Mouse (Mus musculus) ES-E14 (cell line): ENCODE measurements around the gene 5730596B20Rik. TPM values are rescaled to one million over a fixed set of nuclear protein-coding genes. Genes with fewer than 3 reads are reported as not detected.
A peak's percentile ranks its signal among the peaks of the same experiment; 100 is the strongest.

Experiments
- DNase-seq: peaks from one replicate; pipeline ENCODE4 v3.0.0-alpha.2; 2013; ENCODE audit warnings: low read depth, low spot score
- H3K27ac ChIP-seq: 2 replicates; pipeline ENCODE4 v1.5.1; 2012; ENCODE audit warnings: low read depth, mild to moderate bottlenecking, low read length, moderate library complexity, mixed read lengths; ENCODE audit not compliant: poor library complexity, insufficient read depth, severe bottlenecking
- H3K36me3 ChIP-seq: 2 replicates; pipeline ENCODE4 v1.6.1; 2012; ENCODE audit warnings: mild to moderate bottlenecking, low read length, moderate library complexity, mixed read lengths; ENCODE audit not compliant: control insufficient read depth, poor library complexity, insufficient read depth, severe bottlenecking
- H3K4me1 ChIP-seq, 2 experiments: fragments of 150-350 bp in 1 of 2; sonication (generic) in 1 of 2; 2 replicates each; pipeline ENCODE4 v1.6.1; 2012; ENCODE audit warnings: low read length in 2 of 2, mild to moderate bottlenecking in 1 of 2, mixed read lengths in 1 of 2; ENCODE audit not compliant: control insufficient read depth in 2 of 2, insufficient read depth in 2 of 2, poor library complexity in 1 of 2
- H3K4me3 ChIP-seq, 2 experiments: fragments of 150-350 bp in 1 of 2; sonication (generic) in 1 of 2; 2 replicates each; pipeline ENCODE4 v1.5.1; 2012; ENCODE audit warnings: low read length in 2 of 2, low read depth in 1 of 2, mild to moderate bottlenecking in 1 of 2, mixed read lengths in 1 of 2; ENCODE audit not compliant: insufficient read depth in 1 of 2, poor library complexity in 1 of 2, severe bottlenecking in 1 of 2
- H3K9ac ChIP-seq: 2 replicates; pipeline ENCODE4 v1.6.1; 2012; ENCODE audit warnings: low read depth, mild to moderate bottlenecking, low read length, mixed read lengths; ENCODE audit not compliant: poor library complexity, insufficient read depth, severe bottlenecking
- H3K9me3 ChIP-seq: fragments of 150-350 bp; sonication (generic); 2 replicates; pipeline ENCODE4 v1.6.1; 2012; ENCODE audit warnings: low read depth, mild to moderate bottlenecking, low read length; ENCODE audit not compliant: control insufficient read depth, insufficient read depth
- CHD2 ChIP-seq: IDR thresholded peaks from 2 replicates; pipeline ENCODE4 v1.6.1; 2014; ENCODE audit warnings: mild to moderate bottlenecking, low read depth, low read length, inconsistent platforms
- HCFC1 ChIP-seq: IDR thresholded peaks from 2 replicates; pipeline ENCODE4 v1.6.1; 2012; ENCODE audit warnings: low read length, inconsistent platforms, borderline replicate concordance; ENCODE audit not compliant: insufficient read depth
- MAFK ChIP-seq: IDR thresholded peaks from 2 replicates; pipeline ENCODE4 v1.6.1; 2014; ENCODE audit warnings: mild to moderate bottlenecking, low read depth, low read length, inconsistent platforms; ENCODE audit not compliant: insufficient read depth
- ZC3H11A ChIP-seq: IDR thresholded peaks from 2 replicates; pipeline ENCODE4 v1.6.1; 2012; ENCODE audit warnings: low read depth, mild to moderate bottlenecking, inconsistent platforms, low read length, borderline replicate concordance
- ZNF384 ChIP-seq: IDR thresholded peaks from 2 replicates; pipeline ENCODE4 v1.6.1; 2012; ENCODE audit warnings: low read depth, low read length, inconsistent platforms
- in situ Hi-C, 2 experiments: fragments of 600-800 bp; cut with MboI; formaldehyde crosslinking; loops; one replicate each; pipeline ENCODE4 v1.15.1; 2025; ENCODE audit warnings: low sequenced_read_pairs in 2 of 2, inconsistent platforms in 1 of 2; ENCODE audit not compliant: unreplicated experiment in 2 of 2
- total RNA-seq: library from RNA; depleted of rRNA; stranded (reverse); fragments of 300-350 nt; gene quantifications from 2 replicates; pipeline ENCODE4 v1.2.3, GENCODE M21; 2012

5730596B20Rik gene
- total RNA-seq, 1 experiment: 0.18 TPM

- H3K9ac ChIP-seq: peak overlapping the region; percentile 36
- DNase-seq: no peak
- peaks cover 4 to 17% of the 10 kb centered on the region in 2 experiments; a peak in 1 of 4 replicates for H3K4me1 ChIP-seq
- no peaks in the 10 kb centered on the region for H3K9me3 ChIP-seq
- no peak overlapping the region for H3K27ac ChIP-seq
- TF ChIP-seq ZC3H11A (no peak), HCFC1 (no peak), CHD2 (no peak), MAFK (no peak), ZNF384 (no peak)
- in situ Hi-C loops: loop anchor here (10.0 kb wide), 3 partner anchors 61 to 989 kb away; partner anchors contain the start of genes Hoxa7 (in 2 of the 2) and Evx1 (in 1 of the 2)
- H3K4me3 ChIP-seq: peak overlapping the region; percentile 3 to 33; a peak in 3 of 4 replicates
- no peaks in the 10 kb centered on the region for H3K36me3 ChIP-seq
Observed at GRCm38 (mm10) chr6:52164051-52164625, 13.2 kb upstream of the 5730596B20Rik start.

DNA sequence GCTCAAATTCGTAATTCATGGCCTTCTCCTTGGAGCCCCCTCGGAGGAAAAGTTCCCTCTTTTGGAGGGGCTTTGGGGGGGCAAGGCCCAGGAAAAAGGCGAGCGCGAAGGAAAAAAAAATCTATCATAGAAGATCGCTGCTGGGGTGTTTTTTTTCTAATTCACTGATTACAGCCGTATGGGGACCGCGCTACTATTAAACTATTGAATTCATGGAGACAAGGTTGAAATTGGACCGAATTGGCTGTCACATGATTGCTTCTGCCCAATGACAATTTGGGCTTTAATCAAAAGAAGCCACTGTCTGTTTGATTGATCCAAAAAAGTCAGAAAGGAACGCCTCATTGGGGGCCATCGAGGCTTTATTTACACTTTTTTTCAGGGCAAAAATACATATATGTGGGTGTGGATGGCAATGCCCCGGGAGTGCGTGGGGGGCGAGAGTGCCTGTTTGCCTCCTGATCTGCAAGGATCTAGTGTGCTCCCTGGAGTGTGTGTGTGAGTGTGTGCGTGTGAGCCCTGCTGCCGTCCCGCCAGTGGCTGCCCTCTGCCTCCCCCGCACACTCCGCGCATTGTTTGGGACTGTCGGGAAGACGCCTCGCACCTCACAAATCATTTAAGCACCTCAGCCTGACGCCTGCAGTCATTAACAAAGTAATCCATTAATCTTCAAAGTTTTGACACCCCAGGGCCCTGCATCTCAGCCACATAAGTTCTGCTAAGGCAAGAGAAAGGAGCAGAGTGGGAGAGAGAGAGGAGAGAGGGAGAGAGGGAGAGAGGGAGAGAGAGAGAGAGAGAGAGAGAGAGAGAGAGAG is 12.5 kb upstream of the 5730596B20Rik start, which contains the start of gene Hoxa2:
Gene Hoxa2, minus strand, starts transcription at position 206 of the 815 bp plus-strand sequence.
- Histone ChIP-seq H3K36me3 (no peaks in the 10 kb centered on the region), H3K4me1 (peaks cover 0 to 13% of the 10 kb centered on the region in 2 experiments; a peak in 1 of 4 replicates), H3K9me3 (no peaks in the 10 kb centered on the region), H3K4me3 (peak within 1 kb of the TSS; percentile 3 to 33; a peak in 3 of 4 replicates), H3K9ac (peak within 1 kb of the TSS; percentile 36), H3K27ac (no peak within 1 kb of the TSS)
- DNase-seq: no peak
- in situ Hi-C loops: loop anchor here (10.0 kb wide), 3 partner anchors 60 to 990 kb away; partner anchors contain the start of genes Hoxa7 (in 2 of the 2) and Evx1 (in 1 of the 2)
- no peak for TF ChIP-seq CHD2
- TF ChIP-seq ZNF384: no peak
- TF ChIP-seq MAFK: no peak
- no peak for TF ChIP-seq ZC3H11A
- TF ChIP-seq HCFC1: no peak

GRCm38 (mm10) chr6:52165441-52166370 is 11.6 kb upstream of the 5730596B20Rik start:
- no peak overlapping the region for H3K27ac ChIP-seq
- TF ChIP-seq CHD2 (no peak), HCFC1 (no peak), ZC3H11A (no peak), ZNF384 (no peak), MAFK (no peak)
- in situ Hi-C loops: loop anchor here (10.0 kb wide), 3 partner anchors 59 to 991 kb away; partner anchors contain the start of genes Hoxa7 (in 2 of the 2) and Evx1 (in 1 of the 2)

DNA sequence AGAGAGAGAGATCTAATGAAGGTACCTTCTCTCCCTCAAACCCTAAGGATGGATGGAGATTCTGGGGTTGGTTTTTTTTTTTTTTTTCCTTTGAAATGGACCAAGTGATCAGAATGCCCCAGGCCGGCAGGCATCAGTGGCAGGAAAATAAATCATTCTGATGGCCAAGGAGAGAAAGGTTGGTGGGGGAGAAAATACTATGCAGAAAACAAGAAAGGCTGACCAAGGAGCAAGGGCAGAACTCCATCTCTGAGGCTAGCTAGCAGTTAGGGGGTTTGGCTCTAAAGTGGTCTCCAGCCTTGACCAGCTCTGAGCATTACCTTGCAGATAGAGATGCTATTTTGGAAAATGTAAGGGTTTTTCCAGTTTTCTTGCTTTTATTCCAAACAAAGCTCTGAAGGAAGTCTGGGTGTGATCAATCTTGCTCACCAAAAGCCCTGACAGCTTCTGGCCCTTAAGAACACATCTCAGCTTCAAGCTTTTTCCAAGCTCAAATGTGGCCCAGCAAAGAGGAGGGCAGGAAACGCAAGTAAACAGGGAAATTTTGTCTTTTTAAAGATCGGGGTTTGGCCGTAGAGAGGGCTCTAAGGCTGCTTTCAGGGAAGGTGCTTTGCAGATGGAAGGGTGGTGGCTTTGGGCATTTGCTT is 10.7 kb upstream of the 5730596B20Rik start:
- Histone ChIP-seq H3K9me3 (no peaks in the 10 kb centered on the region), H3K27ac (no peak overlapping the region), H3K4me1 (peaks cover 0 to 9% of the 10 kb centered on the region in 2 experiments; a peak in 1 of 4 replicates), H3K9ac (no peak overlapping the region), H3K36me3 (no peaks in the 10 kb centered on the region), H3K4me3 (no peak overlapping the region)
- DNase-seq: no peak
- TF ChIP-seq MAFK (no peak), CHD2 (no peak), ZNF384 (no peak), ZC3H11A (no peak), HCFC1 (no peak)
- in situ Hi-C loops: loop anchor here (10.0 kb wide), 3 partner anchors 58 to 992 kb away; partner anchors contain the start of genes Hoxa7 (in 2 of the 2) and Evx1 (in 1 of the 2)

More at GRCm38 (mm10) chr6:52165441-52166370, 11.6 kb upstream of the 5730596B20Rik start:
- Histone ChIP-seq H3K9ac (no peak overlapping the region), H3K4me1 (peaks cover 0 to 9% of the 10 kb centered on the region in 2 experiments; a peak in 1 of 4 replicates), H3K9me3 (no peaks in the 10 kb centered on the region), H3K4me3 (no peak overlapping the region), H3K36me3 (no peaks in the 10 kb centered on the region)
- DNase-seq: no peak
